Mouse (Mus musculus): ENCODE measurements around the gene Cstb.

Cstb gene

GRCm38 (mm10) chr10:78417888-78418287 lies 7.6 kb upstream of the Cstb start:
- ATAC-seq (ENCODE audit: low TSS enrichment), result peak; percentile 77

GRCm38 (mm10) chr10:78418791-78419190 lies 6.7 kb upstream of the Cstb start:
- no peak for ATAC-seq (ENCODE audit: low TSS enrichment)

- no peak for ATAC-seq (ENCODE audit: low TSS enrichment)
Observed at GRCm38 (mm10) chr10:78420929-78421328, 4.5 kb upstream of the Cstb start.

GRCm38 (mm10) chr10:78422614-78423013 lies 2.9 kb upstream of the Cstb start:
- ATAC-seq (ENCODE audit: low TSS enrichment), result no peak

GRCm38 (mm10) chr10:78426117-78426735 lies 757 bp downstream of the Cstb start:
- ATAC-seq (ENCODE audit: low TSS enrichment), result peak; percentile 18

GRCm38 (mm10) chr10:78428070-78428469 lies 2.6 kb downstream of the Cstb start:
- no peak for ATAC-seq (ENCODE audit: low TSS enrichment)

GRCm38 (mm10) chr10:78429180-78429579 lies 3.7 kb downstream of the Cstb start:
- no peak for ATAC-seq (ENCODE audit: low TSS enrichment)

GRCm38 (mm10) chr10:78429776-78430175 lies 4.3 kb downstream of the Cstb start:
- ATAC-seq (ENCODE audit: low TSS enrichment), result no peak

GRCm38 (mm10) chr10:78432853-78433252 lies 7.4 kb downstream of the Cstb start:
- no peak for ATAC-seq (ENCODE audit: low TSS enrichment)

GRCm38 (mm10) chr10:78438094-78438493 lies 12.6 kb downstream of the Cstb start:
- peak; percentile 69 for ATAC-seq (ENCODE audit: low TSS enrichment)

- no peak for ATAC-seq (ENCODE audit: low TSS enrichment)
Observed at GRCm38 (mm10) chr10:78439550-78439949, 14.1 kb downstream of the Cstb start.

GRCm38 (mm10) chr10:78439990-78440389 lies 14.5 kb downstream of the Cstb start:
- ATAC-seq (ENCODE audit: low TSS enrichment), result no peak

GRCm38 (mm10) chr10:78440812-78441211 lies 15.3 kb downstream of the Cstb start:
- ATAC-seq (ENCODE audit: low TSS enrichment), result peak; percentile 52

GRCm38 (mm10) chr10:78441606-78442005 lies 16.1 kb downstream of the Cstb start:
- ATAC-seq (ENCODE audit: low TSS enrichment), result no peak

GRCm38 (mm10) chr10:78442292-78442691 lies 16.8 kb downstream of the Cstb start:
- no peak for ATAC-seq (ENCODE audit: low TSS enrichment)

- ATAC-seq (ENCODE audit: low TSS enrichment), result no peak
Observed at GRCm38 (mm10) chr10:78446195-78446594, 20.7 kb downstream of the Cstb start.

- no peak for ATAC-seq (ENCODE audit: low TSS enrichment)
Observed at GRCm38 (mm10) chr10:78447396-78447795, 21.9 kb downstream of the Cstb start.

- no peak for ATAC-seq (ENCODE audit: low TSS enrichment)
Observed at GRCm38 (mm10) chr10:78450761-78451160, 25.3 kb downstream of the Cstb start.

- peak; percentile 28; the same call in 1 of the 2 replicates for ATAC-seq (ENCODE audit: low TSS enrichment)
Observed at GRCm38 (mm10) chr10:78452641-78453040, 27.2 kb downstream of the Cstb start.

- ATAC-seq (ENCODE audit: low TSS enrichment), result no peak
Observed at GRCm38 (mm10) chr10:78456696-78457095, 31.2 kb downstream of the Cstb start.

- peak; percentile 60 for ATAC-seq (ENCODE audit: low TSS enrichment)
Observed at GRCm38 (mm10) chr10:78457495-78458347, 32.3 kb downstream of the Cstb start.

GRCm38 (mm10) chr10:78458348-78459111 lies 33.1 kb downstream of the Cstb start:
- ATAC-seq (ENCODE audit: low TSS enrichment), result peak; percentile 20

Data from frontal cortex, adult (tissue).